Mouse (Mus musculus) heart, postnatal 10 days (tissue): ENCODE measurements around the gene Gm10282. TPM values are rescaled to one million over a fixed set of nuclear protein-coding genes. Genes with fewer than 3 reads are reported as not detected.

Experiments used
- DNase-seq, 2 experiments: peaks; one replicate each; pipeline ENCODE4 v3.0.0; 2021
- intact Hi-C: fragments of 180-260 bp; cut with DNase I; formaldehyde crosslinking; loops from one replicate; pipeline ENCODE4 v1.15.1; 2025
- total RNA-seq, 2 experiments: library from RNA; stranded (reverse); gene quantifications; 2 replicates each; pipeline ENCODE4 v1.2.3; 2021

Gene Gm10282
- total RNA-seq, result 10 to 100 TPM; 15.9 to 19.4 TPM

DNA sequence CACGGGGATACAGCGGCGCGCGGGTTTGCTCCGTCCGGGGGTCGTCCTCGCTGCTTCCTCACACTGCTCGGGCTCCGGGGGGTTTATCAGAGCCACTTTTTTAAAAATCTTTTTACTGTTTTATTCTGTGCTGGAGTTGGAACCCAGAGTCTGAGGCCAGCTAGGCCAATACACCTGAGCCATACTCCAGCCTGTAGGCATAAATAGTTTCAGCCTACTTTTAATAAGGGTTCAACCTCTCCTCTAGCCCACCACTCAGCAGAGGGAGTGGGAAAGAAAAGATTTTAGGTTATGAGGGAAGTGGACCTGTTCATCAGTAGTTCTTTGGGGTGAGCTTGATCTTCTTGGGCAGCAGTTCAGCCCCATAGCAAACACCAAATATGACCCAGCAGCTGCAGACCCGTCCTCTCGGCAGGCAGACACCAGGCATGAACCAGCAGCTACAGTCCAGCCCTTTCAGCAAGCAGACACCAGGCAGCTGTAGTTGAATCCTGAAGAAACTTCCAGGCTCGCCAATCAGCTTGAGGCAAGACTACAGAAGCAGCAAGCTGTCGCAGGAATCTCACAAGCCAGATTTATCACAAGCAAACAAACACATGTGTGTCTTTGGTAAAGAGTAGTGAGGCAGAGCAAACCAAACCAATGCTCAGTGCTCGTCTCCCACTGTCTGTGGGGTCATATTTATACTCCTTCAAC lies at the start of gene Gm10282:
Gene Gm10282, minus strand, starts transcription at position 51 of the 696 bp plus-strand sequence.
- intact Hi-C loops, result no loop called here
- DNase-seq, result no peak

DNA sequence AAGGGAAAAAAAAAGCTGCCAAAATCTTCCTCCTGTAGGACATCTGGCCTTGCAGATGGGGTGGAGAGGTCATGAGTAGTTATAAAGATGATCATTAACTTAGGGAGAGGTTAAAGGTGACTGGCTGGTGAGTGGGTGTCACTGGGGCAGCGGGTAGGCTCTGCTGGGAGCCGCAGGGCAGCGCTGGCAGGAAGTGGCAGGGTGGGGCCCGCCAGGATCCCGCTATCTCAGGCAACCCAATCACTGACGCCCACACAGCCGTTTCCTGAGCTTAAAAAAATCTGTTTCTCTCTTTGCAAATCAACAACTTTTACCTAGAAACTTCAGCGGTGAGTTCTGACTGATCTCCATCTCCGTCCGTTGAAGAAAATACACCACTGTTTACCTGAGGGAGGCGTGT lies 49.2 kb upstream of the Gm10282 start:
- intact Hi-C loops, result no loop called here
- peak; percentile 50 to 54 for DNase-seq

DNA sequence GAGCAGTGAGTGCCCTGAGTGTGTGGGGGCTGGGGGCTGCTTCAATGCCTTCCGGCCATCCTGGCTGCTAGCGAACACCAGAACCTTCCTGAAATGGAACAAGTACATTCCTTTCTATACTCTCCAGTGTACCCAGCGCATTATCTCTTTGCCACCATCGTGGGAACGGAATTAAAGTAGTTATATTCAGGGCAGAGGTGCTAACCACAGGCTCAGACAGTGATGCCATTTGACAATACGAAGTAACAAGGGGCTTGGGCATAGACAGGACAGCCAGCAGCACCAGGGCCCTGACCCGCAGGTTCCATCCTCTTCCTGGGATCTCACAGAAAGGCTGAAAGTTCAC lies 48.6 kb upstream of the Gm10282 start:
- intact Hi-C loops, result no loop called here
- DNase-seq, result no peak

DNA sequence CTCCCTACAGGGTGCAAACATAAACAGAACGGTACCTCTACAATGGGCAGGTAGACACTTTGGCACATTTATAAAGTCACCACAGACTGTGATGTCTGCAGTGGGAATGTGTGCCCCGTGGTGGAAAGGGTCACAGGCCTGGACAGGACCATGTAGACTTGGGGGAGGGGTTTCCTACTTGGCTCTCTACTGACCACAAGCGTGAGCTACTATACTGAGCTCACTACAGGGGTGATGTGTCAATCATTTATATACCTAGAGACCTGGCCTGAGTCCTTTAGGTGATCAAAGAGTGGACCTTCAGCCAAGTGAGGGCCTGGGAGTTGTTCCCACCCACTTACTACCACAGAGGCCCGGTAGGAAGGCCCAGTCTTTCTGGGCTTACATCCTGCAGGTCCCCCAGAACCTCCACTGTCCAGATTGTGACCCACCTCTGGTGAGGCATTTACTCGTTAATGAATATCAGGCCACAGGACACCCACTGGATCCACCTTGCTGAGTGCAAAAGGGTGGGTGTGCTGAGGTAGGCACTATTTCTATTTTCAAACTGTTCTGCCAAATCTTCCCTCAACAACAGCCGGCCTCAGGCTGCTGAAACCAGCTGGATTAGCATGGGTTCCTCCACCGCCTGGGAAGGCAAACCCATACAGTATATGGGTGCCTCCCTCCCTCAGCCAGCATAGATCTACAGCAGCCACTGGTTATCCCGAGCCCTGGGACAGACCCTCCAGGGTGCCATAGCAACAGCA lies 48.1 kb upstream of the Gm10282 start:
- DNase-seq, result no peak
- intact Hi-C loops, result no loop called here

DNA sequence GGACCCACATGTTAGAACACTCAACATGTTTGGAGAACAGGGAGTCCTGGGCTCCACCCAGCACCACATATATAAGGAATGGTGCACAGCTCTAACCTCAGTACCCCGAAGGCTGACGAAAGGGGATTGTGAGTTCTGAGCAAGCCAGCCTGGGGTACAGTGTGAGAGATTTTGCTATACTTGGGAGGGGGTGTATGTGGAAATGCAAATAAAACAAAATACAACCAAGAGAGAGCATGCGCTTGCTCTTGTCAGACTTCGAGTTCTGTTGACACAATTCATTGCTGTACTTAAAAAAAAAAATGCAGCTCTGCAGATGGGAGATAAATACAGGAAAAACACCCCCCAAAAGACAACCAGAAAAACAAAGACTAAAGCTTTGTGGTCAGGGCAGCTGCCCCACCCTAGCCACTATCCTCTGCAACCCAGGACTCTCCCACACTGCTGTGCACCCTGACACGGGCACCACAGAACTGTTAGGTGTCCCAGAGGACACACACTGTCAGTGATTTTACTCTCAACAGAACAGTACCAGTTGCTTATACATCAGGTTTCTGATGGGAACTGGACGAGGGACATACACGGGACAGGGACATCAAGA lies 46.4 kb upstream of the Gm10282 start:
- no peak for DNase-seq
- intact Hi-C loops, result no loop called here

DNA sequence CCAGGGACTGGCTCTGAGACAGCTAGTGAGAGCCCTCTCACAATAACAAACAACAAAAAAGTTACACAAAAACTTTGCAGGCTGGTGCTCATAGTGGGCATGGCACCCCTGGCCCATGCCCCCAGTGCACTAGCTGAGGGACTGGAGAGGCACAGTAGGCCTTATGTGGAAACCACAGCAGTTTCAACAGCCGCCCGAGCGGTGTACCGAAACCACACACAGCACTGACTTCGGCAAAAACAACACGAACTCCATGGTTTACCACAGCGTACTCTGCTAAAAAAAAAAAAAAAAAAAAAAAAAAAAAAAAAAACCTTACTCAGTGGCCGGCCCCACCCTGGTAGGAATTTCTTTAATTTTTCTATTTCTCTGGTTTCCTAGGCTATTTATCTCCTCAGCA lies 45.7 kb upstream of the Gm10282 start:
- intact Hi-C loops, result no loop called here
- no peak for DNase-seq

DNA sequence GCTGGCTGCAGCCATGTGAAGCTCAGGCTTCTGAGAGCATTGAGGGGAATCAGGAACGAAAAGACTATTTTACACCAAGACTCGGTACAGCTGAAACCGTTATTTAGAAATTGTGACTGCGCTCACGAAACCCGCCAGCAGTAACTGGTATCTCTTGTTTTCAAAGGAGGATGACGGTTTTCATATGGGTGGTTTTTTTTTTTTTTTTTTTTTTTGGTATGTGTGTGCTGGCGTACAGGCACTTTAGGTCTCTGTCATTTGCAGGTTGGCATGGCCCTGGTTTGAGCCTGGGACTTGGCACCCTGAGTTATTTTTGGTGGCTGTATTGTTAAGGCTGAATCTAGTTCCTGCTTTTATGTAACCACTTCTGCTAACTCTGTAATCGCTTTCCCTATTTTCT lies 44.8 kb upstream of the Gm10282 start:
- intact Hi-C loops, result no loop called here
- no peak for DNase-seq

DNA sequence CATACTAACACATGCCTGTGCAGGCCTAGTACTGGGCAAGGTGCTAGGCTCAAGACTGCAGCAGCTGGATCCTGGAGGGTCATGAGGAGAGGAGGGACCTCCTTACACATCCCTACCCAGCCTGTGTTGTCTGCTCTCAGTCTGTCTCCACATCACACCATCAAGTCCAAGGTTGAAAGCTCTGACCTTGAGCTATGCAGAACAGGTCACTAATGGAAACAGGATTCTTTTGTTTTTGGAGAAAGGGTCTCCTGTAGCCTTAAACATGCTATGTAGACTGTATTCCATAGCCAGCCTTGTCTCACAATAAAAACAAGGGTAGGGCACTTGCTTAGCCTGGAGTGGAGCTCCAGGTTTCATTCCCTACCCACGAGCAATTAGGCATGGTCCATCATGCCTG lies 43.9 kb upstream of the Gm10282 start:
- intact Hi-C loops, result no loop called here
- no peak for DNase-seq

DNA sequence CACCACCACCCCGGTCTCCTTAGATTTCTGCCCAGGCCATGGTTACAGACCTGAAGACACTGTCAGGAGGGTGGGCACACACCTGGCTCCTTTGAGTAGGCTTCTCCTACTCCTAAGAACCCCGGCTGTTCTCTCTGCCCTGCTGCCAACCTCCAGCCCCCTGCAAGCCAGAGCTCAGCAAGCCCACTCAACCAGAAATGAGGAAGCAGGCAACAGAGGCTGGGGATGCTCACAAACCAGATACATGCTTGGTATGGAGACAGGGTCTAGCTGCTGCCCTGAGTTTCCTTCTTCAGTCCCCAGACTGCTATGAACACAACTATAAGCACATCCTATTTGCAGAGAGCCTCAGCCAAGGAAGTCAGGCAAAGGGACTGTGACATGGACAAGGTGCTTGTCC lies 43.1 kb upstream of the Gm10282 start:
- intact Hi-C loops, result no loop called here
- DNase-seq, result no peak

DNA sequence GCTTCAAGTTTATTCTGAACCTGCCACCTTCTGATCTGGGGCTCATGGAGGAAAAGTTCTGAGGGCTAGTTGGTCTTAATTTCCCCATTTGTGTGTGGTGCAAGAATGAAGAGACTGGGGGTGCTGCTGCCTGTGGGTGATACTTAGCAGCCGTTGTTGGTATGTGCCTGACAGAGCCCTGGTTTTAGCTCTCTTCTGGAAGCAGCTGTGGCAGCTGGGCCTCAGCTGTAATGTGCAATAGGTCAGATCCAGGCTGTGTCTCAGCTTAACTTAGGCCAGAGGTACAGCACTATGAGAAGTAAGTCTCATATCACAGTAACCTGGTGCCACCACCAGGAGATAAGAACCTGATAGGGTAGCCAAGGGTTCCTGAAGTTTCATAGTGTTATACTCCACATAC lies 42.5 kb upstream of the Gm10282 start:
- intact Hi-C loops, result no loop called here
- no peak for DNase-seq

DNA sequence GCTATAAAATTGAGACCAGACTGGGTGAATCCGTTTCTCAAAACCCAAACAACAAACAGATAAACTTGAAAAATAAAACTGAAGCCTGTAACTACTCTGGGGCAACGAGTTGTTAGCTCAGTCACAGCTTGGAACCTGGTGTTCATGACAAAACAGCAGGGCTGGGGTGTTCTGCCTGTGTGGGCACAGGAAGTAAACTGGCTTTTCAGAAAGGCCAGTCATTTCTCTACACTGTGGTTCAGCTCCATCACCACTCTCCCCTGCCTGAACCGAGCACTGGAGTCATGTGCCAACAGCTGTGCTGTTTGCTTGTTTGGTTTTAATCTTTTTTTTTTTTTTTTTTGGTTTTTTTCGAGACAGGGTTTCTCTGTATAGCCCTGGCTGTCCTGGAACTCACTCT lies 38.7 kb upstream of the Gm10282 start:
- intact Hi-C loops, result no loop called here
- DNase-seq, result no peak

DNA sequence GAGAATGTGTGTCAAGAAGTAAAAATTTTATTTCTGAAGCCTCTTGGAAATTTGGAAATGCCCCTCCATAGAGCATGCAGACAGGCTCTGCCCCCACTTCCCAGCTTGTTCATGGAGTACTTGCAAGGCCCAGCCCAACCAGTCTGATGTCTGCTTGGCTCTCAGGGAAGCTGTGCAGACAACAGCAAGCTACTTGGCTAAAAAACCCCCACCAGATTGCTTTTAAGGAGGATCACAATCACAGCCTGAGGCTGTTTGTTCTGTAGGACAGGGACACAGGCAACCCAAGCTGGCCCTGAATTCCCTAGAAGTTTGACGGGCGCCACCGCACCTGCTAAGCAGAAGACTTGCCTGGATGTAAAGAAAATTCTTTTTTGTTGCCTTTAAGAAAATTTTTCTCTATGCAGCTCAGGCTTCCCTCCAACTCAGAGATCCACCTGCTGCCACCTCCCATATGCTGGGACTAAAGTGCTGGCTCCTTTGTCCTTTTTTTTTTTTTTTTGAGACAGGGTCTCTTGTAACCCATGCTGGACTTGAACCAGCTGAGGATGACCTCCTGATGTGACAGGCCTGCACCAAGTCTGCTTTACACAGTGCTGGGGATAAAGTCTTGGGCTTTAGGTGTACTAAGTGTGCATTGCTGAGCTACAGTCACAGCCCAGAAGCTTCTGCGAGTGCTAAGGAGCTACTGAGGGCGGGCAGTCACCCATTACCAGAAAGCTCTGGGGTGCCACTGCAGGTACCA lies 37.7 kb upstream of the Gm10282 start:
- DNase-seq, result peak in 1 of 2 experiments; percentile 2
- intact Hi-C loops, result no loop called here

DNA sequence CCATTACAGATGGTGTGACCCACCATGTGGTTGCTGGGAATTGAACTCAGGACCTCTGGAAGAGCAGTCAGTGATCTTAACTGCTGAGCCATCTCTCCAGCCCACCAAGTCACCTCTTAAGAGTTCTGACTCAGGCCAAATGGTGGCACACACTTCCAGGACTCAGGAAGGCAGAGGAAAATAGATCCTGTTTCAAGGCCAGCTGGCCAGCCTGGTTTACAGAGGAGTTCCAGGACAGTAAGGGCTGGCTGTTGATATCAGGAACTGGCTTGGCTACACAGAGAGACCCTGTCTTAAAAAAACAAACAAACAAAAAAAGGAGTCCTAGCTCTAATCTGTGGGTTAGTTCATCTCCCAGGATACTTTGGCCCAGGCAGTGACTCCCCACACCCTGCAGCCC lies 32.0 kb upstream of the Gm10282 start:
- DNase-seq, result no peak
- intact Hi-C loops, result no loop called here

DNA sequence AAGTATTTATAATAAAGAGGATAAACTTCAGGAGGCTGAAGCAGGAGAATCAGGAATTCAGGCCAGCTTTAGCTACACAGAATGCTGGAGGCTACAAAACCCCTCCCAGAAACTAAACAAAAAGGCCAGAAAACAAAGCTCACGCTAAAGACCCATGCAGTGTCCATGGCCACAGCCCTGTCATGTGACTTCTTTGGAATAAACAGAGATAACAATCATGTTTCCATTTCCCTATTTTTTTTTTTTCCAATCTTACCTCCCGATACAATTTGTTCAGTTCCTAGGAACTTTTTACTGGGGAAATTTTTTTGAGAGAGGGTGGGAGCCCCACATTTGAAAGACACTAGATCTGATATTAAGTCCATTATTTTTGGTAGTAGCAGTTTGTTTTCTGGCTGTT lies 31.2 kb upstream of the Gm10282 start:
- intact Hi-C loops, result no loop called here
- no peak for DNase-seq

DNA sequence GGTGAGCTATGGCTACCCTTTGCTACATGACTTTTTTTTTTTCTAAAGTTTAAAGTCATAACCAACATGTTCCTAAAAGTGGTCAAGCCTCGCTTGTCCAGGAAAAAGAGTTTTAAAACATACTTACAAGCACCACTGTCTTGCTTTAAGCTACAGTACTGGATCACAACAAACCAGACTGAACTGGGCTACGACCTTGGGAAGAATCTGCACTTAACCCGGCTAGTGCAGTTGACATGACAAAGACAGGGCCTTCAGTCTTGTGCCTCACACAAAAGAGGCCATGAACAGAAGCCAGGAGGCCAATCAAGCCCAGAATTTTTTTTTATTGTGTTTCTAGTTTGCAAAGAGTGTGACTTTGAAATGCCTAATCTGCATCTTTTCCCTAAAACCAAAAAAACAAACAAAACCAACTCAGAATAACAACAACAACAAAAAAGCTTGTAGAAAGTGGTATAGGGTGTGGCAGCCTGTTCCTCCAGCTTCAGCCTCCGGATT lies 29.1 kb upstream of the Gm10282 start:
- DNase-seq, result no peak
- intact Hi-C loops, result no loop called here

DNA sequence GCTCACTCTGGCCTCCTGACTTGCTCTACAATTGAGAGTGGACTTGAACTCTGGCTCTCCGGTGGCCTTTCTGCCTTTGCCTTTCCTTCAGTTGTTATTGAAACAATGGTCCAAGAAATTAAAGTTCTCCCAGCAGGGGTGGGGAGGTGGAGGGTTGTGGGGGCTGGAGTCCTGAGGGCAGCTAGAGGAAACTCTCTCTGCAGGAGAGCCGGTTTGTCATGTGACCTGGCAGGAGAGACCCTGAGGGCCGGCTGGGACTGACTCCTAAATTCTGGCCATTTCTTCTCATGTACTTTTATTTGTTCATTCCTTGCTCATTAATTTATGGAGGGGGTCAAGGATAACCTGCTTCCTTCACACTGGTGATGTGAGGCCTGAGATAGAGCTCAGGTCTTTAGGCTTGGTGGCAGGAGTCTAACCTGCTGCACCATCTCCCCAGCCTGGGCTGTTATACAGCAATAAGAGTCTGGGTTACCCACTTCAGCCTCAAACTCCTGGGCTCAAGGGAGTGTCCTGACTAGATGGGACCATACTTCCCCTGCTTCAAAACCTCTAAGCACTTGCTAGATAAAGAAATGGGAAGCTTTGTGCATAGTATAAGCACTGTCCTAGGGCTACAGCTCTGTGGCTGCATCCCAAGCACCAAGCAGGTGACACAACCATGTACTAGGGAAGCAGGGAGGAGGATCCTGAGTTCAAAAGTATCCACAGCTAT lies 28.5 kb upstream of the Gm10282 start:
- intact Hi-C loops, result no loop called here
- no peak for DNase-seq

DNA sequence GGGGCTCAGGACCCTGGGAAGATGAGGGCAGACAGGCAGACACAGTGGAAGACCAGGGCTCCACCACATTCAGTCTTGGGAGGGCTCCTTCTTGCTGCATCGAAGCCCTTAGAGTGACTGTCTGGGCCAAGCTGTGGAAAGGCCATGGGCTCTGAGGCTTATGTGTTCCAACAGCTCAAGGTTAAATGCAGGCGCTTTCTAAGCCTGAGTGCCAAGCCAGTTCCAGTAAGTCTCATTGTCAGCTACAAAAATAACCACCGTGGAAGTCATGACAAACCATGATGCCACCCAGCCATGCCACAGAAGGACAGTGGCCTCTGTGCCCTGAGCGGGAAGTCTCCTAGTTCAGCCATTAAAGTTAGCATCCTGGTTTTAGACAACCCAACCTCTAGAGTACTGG lies 26.6 kb upstream of the Gm10282 start:
- peak; percentile 55 to 72 for DNase-seq
- intact Hi-C loops, result no loop called here

DNA sequence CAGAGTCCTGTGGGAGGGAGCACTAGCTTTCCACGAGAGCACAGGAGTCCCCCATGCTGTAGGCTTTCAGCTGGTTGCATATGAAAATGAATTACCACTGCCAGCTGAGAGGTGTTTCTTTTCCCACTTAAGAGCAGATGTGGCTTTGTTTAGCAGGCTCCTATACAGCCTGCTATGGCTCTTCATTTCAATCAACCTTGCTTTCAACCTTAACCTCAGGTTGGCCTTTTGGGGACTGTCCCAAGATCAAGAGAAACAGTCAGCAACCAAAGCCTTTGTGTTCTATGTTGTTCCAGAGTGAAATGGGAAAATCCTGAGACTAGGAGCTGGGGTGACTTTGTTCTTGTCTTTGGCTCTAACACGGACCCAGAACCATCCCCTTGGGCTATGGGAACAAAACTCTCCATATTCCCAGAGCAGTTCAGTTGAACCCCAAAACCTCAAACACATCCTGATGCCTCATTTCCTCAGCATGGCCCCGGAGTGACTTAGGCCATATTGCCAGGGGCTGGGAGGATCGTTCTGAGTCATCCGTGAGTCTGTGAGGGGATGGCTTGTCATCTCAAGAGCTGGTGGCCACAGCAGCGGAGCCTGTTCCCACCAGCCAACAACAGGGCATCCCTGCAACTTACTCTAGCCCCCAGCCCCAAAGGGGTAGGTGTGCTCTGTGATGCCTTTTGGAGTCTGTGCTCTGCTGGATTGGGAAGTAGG lies 25.9 kb upstream of the Gm10282 start:
- intact Hi-C loops, result no loop called here

DNA sequence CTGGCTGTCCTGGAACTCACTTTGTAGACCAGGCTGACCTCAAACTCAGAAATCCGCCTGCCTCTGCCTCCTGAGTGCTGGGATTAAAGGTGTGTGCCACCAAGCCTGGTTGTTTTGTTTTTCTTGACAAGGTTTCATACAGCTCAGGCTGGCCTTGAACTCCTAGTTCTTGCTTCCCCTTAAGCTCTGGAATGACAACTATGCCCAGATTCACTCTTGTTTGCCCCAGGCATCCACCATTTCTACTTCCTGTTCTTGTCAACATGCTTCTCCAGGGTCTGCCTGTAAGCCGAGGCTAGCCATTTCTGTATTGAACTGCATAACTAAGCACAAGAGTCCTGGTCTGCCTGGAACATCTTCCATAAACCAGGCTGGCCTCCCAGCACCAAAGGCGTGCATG lies 24.1 kb upstream of the Gm10282 start:
- intact Hi-C loops, result no loop called here
- no peak for DNase-seq

More for the DNA sequence above, 25.9 kb upstream of the Gm10282 start:
- DNase-seq, result no peak

DNA sequence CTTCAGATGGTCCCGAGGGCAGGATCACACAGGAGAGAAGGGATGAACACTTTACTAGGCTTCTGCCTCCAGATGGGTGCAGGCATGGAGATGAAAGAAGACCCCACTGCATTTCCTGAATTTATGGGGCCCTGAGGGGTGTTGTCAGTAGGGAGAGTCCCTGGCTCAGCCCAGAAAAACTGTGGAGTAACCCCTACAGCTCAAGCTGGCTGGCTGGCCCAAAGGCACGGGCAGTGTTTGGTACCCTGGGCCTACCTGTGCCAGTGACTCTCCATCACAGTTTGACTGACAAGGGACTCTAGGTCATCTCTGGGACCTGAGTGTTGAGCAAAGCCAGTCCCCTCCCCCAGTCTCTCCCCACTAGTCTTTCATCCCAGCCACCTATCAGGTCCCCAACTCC lies 19.6 kb upstream of the Gm10282 start:
- no peak for DNase-seq
- intact Hi-C loops, result no loop called here
